Mouse (Mus musculus): Measurements from ENCODE around the gene Hspb6.

Gene Hspb6

DNA sequence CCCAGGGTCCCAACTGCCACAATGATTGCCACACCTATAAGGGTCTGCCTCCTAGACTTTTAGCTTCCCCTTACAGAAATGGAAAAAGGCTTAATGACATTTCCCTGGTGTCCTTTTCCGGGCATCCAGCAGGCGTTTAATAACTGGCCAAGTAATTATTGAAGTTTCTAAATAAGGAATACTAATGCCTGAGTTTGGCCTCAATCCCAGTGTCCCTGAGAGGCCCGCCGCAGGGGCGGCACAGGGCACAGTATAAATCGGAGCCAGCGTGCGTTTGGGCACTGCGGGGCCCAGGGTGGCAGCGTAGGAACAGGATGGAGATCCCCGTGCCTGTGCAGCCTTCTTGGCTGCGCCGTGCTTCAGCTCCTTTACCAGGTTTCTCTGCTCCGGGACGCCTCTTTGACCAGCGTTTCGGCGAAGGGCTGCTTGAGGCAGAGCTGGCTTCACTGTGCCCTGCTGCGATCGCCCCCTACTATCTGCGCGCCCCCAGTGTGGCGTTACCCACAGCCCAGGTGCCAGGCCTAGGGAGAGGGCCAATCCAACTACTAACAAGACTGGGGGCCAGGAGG is 1.1 kb downstream of the Hspb6 start:
- DNase-seq (ENCODE audit: low spot score): no peak

DNA sequence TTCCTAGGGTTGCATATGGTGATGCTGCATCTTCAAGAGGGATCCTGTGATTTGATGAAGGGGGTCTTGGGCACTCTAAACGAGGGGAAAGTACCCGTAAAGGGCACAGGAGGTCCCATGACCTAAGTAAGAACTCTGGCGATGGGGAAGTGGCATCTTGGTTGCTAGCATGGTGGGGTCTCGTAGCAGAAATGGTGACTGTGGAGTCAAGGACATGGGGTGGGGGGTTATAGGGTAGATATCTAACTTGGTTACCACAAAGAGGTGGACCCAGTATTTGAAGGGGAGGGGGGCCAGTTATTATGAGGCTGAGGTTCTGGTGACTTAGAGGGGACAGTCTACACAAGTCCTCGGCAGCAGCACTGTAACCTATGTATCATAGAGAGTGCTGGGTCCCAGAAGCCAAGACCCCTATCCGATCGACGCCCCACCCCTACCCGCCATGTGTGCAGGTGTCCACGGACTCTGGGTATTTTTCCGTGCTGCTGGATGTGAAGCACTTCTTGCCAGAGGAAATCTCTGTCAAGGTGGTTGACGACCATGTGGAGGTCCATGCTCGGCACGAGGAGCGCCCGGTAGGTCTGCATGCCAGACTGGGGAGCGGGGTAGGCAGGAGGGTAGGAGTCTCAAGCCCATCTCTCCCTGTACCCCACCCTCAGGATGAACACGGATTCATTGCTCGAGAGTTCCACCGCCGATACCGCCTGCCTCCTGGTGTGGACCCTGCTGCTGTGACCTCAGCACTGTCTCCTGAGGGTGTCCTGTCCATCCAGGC is 2.0 kb downstream of the Hspb6 start:
- no peak for DNase-seq (ENCODE audit: low spot score)

DNA sequence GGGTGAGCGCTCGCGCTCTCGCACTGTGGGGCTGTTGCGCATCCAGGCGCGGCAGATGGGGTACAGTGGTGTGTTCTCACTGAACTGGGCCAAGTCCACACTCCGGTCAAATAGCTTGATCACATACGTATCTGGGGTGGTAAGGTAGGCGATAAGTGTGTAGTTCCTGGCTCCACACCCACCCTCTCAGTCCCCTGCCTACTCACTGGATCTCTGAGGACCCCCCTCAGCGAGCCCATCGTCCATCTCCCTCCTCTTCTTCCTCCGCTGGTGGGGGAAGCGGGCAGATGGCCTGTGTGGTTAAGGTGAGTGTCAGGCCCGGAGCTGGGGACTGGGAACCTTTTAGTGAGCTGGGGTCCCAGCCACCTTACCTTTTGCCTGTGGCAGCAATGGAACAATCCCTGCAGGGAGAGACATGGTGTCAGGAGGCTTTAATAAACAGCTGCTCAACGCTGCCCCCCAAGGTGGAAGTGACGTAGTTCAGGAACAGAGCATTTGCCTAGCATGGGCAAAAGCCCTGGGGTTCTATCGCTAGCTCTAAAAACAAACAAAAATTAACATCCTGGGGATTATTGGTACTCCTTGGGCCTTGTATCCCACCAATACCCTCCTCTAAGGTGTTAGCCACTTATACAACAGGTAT is 5.0 kb downstream of the Hspb6 start:
- DNase-seq (ENCODE audit: low spot score): no peak

DNA sequence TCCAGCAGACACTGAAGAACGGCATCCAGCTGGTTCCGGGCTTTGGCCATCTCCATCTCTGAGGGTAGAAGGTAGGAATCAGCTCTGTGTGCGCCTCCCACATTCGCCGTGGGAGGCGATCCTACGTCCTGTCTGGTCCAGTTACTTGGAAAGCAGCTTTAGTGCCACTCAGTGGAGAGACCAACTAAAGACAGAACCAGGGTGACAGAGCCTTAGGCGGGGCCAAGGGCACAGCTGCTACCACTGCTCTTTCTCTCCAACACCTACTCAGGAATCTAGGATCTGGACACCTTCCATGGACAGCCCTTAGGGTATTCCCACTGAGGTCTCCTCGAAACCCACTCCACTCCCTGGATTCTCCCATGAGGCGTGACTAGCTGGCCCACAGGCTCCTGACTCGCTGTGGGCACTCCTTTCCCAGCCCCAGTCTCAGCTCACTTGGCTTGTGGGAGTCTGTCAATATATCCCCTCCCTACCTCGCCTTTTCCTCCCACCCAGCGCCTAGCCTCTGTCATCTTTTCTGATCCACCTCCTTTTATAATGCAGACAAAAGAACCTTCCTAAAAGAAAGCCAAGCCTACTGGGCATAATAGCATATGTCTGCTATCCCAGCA is 6.0 kb downstream of the Hspb6 start:
- no peak for DNase-seq (ENCODE audit: low spot score)

DNA sequence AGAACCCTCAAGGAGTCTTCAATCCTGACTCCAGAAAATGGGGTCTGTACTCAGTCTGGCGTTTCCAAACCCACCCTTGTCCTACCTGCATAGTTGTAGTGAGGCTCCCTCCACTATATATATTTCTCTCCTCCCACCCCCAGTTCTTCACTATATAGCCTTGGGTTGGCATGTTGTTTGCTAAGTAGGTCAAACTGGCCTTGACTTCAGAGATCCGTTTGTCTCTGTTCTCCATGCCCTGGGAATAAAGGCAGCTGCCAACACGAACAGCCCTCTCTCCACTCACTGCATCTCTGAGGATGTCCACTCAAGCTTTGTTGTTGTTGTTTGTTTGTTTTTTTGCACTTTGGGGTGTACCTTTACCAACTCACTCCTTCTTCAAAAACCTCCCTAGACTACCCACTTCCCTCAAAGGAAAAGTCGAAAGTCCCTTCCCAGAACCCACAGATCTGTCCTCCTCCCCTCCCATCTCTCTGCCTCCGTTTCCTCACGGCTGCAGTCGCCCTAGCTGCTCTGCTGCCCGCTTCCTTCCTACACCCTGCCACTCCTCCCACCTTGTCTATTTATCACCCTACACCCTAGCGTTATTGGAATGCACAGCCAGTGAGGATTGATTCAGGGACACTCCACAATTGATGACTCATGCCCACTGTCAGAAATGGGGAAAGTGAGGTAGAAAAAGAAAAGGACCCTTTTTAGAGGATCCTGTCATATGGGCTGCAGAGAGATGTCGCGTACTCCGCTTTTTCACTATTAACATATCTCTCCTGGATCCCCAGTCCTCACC is 6.9 kb downstream of the Hspb6 start:
- no peak for DNase-seq (ENCODE audit: low spot score)

DNA sequence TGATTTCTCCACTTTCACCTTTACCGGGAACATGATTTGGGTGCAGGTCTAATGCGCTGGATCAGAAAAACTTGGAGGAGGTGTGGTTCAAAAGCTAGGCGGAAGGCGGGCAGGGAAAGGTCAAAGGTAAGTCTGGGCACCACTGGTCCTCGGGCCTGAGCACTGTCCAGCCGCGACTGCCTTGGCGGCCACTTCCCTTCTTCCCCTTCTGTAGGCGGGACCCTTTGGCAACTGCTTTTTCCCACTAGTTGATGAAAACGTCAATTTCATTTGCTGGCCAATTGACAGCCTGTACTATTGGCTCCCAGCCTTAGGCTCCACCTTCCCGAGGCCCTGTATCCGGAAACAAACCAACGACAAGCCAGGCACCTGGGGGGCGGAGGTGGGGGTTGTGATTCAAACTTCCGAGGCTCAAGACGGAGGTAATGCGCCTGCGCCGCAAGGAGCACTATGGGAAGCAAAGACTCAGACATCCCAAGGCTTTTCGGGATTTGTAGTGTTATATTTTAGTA is 7.5 kb downstream of the Hspb6 start, which contains the start of gene Lin37:
Lin37 (minus strand) TSS at position 396 of the 512 bp plus-strand sequence.
- DNase-seq (ENCODE audit: low spot score): peak; percentile 98

DNA sequence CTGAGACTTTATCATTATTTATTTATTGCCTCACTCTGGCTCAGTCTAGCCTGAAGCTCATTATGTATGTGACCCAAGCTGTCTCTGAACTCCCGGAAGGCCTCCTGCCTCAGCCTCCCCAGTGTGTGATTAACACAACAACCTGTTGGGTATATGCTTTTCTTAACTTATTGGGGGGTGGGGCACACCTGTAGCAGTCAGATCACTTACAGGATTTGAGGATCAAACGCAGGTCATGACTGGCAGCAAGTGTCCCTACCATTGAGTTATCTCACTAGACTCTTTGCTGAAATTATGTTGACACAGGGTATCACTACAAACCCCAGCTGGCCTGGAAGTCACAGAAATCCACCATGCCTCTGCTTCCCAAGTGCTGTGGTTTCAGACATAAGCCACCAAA is 8.3 kb downstream of the Hspb6 start:
- no peak for DNase-seq (ENCODE audit: low spot score)

DNA sequence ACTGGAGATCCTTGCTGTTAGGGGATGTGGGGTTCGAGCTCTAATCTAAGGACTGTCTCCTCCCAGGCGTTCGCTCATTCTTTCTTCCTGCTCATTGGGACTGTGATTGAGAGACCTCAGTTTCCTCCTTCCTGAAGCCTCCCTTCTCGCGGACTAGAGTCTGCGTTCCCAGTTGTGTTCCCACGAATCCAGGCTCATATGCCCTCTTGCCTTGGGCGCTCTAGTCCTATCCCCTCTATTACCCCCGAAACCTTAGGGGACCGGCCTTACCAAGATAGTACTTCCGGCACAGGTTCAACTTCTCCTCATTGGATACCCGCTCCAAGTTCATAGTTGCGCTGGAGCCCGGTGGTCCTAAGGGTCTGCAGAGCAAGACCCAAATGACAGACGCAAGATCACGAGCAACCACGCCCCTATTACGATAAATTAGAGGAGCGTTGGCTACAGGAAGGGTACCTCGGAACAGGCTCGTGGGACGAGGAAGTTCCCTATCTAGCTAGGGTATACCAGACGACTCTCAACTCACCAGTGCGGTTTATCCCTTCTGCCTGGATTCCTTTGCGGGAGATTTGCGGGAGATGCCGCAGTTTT is 10.6 kb downstream of the Hspb6 start:
- DNase-seq (ENCODE audit: low spot score): no peak

DNA sequence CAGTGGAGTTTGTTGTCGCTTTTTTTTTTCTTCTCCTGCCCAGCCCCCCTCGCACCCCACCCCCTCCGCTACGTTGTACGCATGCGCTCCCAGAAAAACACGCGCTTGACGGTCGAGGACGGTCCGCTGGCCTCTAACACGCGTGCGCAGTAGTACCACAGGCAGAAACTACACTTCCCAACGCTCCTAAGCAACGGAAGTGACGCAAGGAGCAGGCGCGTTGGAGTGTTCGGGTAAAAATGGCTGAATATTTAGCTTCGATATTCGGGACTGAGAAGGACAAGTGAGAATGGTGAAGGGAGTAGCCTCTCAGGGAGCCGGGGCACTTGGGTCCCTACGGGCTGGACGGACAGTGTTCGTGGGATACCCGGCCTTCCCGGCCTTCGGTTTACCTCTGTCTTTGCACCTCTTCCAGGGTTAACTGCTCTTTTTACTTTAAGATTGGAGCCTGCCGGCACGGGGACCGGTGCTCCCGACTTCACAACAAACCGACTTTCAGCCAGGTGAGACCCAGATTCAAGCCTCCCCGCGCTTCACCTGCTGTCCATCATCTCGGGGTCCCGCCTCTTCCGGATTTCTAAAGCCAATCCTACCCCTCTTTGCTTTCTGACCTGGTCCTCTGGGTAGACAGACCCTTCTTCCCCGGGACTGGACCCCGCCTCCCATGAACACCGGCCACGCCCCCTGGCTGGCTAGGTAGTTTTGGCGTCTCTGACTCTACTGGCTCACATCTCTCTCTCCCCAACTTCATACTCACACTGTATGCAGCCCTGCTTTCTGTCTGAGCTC is 11.3 kb downstream of the Hspb6 start, which contains the start of the genes U2af1l4, Gm49396 and Psenen:
U2af1l4 (plus strand) TSS at position 185 of the 789 bp plus-strand sequence.
Gm49396 (plus strand) TSS at position 228 of the 789 bp plus-strand sequence.
Psenen (minus strand) TSS at position 511 of the 789 bp plus-strand sequence.
- DNase-seq (ENCODE audit: low spot score): peak; percentile 96

DNA sequence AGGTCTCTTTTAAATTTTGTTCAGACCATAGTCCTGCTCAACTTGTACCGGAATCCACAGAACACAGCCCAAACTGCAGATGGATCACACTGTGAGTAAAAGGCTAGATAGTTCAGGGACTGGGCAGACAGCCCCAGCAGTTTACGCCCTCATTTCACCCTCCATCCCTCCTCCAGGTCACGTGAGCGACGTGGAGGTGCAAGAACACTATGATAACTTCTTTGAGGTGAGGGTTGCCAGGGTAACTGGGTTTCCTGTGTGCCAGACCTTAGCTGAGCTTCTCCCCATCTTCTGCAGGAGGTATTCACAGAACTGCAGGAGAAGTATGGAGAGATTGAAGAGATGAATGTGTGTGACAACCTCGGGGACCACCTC is 11.9 kb downstream of the Hspb6 start:
- no peak for DNase-seq (ENCODE audit: low spot score)

DNA sequence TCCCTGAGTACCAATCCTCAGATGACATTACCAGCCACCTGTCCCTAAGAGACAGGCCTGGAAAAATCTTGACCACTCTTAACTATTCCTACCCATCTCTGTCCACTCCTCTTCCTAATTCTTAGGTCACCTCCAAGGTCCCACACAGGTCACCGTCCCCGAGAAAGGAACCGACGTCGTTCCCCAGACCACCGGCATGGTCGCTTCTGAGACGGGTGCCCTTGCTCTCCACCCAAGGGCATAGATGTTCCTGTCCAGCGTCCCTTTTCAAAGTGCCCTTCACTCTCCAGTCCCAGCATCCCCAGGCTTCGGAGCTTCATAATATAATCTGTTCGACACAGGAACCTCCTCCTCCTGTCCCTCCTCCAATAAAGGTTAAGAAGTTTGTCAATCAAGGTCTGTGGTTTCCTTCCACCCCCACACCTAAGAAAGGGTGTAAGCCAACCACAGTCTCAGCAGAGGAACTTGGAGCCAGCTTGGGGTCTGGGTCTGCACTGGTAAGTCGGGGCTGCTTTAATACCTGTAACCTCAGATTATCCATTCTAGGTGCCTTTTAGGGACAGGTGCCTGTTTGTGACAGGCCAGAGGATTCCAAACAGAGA is 13.1 kb downstream of the Hspb6 start, which contains the start of gene Igflr1:
Igflr1 (plus strand) TSS at position 458 of the 602 bp plus-strand sequence.
- DNase-seq (ENCODE audit: low spot score): no peak

DNA sequence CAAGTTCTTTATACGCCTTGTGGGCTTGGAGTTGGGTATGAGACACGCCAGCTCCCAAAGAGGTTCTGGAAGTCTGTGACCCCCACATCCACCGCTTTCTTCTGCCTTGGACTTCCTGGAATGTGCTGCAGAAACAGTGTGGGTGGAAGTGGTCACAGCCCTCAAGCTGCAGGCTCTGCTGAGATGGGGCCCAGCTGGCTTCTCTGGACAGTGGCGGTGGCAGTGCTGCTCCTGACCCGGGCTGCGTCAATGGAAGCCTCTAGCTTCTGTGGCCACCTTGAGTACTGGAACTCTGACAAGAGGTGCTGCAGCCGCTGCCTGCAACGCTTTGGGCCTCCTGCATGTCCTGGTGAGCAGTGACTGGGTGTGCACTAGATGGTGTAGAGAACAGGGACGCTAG is 14.1 kb downstream of the Hspb6 start:
- DNase-seq (ENCODE audit: low spot score): no peak

DNA sequence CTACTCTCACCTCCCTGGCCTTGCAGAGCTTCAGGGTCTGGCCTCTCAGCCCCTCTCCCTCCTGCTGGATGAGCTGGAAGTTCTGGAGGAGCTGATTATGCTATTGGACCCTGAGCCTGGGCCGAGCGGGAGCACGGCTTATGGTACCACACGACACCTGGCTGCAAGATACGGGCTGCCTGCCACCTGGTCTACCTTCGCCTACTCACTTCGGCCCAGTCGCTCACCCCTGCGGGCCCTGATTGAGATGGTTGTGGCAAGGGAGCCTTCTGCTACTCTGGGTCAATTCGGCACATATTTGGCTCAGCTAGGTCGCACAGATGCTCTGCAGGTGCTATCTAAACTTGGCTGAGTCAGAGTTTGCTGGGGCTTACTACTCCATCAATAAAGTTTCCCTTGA is 15.6 kb downstream of the Hspb6 start:
- DNase-seq (ENCODE audit: low spot score): no peak

DNA sequence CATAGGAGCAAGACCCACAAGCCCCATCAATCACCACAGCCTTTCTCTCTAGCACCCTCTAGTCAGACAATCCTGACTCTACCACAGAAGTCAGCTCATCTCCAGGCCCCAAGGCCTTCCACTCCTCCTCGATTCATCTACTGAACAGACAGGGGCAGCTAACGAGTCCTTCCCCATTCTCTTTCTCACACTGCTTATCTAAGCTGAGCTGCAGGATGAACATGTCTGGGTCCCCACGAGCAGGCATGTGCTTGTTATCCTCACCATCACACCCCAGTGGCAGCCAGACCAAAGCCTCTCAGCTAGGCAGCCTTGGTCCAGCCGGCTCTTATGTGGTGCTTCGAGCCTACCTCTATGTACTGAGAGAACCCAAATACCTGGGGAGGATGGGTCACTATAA is 20.4 kb downstream of the Hspb6 start:
- DNase-seq (ENCODE audit: low spot score): no peak

DNA sequence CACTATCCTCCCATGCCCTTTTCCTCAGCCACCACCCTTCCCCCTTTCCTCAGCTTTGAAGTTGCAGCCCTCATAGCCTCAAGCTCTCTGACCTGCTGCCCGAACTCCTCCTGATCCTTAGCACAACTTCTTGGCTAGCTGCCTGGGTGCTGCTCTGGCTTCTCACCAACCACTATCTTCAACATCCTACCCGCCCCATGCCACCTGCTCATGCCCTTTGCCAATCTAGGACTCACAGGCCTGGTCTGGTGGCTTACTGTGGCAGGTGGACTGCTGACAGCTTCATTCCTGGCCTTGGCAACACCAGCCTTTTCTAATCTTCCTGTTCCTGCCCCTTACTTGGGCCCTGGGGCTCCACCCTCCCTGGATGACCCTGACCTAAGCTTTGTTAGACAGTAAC is 21.0 kb downstream of the Hspb6 start:
- DNase-seq (ENCODE audit: low spot score): peak; percentile 58

DNA sequence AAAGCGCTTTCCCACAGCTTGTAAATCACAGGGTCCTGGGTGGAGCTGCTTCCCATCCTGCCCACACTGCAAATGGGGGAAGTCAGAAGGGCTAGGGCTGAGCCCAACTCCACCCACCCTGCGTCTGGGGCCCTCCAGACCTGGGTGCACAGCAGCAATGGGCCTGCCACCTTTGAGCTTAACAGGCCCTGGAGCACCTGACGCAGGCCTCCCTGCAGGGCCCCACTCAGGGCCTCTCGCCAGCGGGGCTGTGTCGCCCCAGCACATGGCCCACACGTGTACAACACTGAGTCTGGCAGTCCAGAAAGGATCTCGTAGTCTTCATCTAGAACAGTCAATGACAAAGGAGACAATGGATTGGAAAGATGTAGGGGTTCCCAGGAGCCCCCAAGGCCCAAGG is 28.0 kb downstream of the Hspb6 start:
- no peak for DNase-seq (ENCODE audit: low spot score)

DNA sequence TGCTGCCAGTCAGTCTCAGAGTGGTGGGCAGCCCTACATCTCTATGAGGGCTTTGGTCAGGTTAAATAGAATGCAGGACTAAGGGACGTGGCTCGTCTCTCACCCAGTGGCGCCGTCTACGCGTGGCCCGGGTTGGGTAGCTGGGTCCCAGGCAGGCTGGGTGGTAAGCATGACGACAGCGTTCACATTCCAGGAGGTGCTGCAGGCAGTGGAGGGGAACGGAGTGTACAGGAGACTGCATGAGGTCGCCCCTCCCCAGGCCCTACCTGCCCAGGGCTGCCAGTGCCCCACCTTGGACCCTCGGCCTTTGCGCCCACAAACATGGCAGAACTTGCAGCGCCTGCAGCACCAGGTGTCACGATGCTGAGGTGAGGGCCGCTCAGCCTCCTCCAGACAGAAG is 29.6 kb downstream of the Hspb6 start:
- no peak for DNase-seq (ENCODE audit: low spot score)

DNA sequence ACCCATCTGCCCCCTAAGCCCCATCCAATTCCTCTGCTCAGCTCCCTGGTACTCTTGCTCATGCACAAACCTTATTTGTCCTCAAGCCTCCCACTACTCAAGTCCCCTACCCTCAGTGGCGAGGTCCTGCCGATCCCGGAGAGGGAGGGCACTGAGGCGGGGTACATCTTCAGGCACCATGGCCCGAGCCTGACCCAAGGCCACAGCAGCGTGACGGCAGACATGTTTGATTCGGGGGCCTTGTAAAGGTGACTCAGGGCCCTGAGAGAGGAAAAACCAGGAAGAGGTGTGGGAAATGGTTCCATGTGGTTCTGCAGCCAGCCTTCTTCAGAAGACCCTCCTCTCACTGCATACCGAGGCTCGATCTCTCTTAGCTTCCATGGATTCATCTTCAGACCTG is 32.4 kb downstream of the Hspb6 start:
- DNase-seq (ENCODE audit: low spot score): no peak

DNA sequence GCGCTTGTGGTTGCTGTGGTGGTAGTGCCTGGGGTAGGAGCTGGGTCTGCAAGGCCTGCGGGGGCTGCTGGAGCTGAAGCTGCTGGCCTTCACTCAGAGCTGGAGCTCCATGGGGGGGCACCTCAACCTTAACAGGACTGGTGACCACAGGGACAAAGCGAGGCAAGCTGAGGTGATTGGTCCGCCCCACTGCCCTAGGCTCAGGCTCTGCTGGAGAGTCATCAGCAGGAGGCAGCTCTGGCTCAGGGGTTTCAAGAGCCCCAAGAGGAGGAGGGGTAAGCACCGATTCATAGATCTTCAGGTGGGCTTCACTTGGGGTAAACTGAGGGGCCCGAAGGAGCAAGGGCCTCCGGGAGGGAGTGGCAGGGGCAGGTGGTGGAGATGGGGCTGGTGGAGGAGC is 33.2 kb downstream of the Hspb6 start:
- DNase-seq (ENCODE audit: low spot score): no peak

DNA sequence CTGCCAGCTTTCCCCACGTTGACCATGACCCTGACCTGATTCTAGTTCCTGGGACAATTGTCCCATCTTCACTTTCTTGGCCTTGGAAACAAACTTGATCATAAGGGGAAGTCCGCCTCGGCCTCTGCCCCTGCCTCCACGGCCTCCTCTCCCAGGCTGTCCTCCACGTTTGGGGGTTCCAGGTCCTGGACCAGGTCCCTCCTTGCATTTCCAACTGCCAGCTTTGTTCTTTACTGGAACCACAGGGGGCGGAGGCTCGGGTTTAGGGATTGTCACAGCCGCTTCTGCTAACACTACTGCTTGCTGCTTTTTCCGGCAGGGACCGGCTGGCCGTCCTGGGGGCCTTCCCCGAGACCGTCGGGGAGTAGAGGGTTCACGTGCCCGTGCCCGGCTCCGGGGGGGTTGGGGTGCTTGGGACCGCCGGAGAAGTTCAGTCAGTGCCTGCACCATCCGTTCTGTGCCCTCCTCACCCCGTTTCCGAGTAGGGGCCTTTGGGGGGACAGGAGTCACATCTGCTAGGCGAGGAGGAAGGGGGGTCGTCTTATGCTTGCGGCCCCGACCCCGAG is 34.6 kb downstream of the Hspb6 start:
- DNase-seq (ENCODE audit: low spot score): no peak
